Mouse (Mus musculus) embryo, embryonic 10.5 days (tissue): ENCODE measurements around the gene 1190005I06Rik.

ENCODE experiments used
- DNase-seq: peaks from one replicate; pipeline ENCODE4 v3.0.0-alpha.2; 2015; ENCODE audit warnings: low spot score

Gene 1190005I06Rik

DNA sequence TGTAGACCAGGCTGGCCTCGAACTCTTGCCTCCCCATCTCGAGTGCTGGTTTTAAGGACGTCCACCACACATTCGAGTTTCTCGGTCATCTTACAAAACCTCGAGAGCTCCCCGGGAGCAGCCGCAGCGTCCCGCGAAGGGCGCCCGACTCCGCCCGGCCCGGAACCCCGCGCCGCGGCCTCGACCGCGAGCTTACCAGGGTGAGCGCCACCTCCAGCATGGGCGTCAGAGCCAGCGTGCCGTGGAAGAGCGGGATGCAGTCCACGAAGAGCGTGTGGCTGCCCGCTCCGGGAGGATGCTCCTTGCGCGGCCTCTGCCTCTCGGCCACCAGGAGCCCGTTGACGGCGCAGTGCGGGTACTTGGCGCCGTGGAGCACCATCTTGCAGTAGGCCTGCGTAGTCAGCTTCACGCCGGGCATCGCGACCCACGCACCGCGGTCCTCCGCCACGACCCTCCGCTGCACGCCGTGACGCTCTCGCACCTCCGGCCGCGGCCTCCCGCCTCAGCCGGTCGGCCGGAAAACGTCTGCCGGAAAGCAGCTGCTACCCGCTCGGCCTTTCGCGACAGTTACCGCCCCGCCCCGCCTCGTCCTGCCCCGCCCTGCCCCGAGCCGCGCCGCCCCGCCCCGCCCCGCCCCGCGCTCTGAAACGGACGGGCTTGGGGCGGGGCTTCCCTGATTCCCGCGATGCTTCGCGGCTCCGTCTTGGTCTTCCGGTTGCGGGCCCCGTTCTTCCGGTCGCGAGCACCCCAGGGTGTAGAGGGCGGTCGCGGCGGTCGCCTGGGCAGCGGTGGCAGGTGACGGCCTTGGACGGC is 20.3 kb upstream of the 1190005I06Rik start, which contains the start of the genes Gm27021 and Cox4i1:
Gm27021 (minus strand) TSS at position 519 of the 813 bp plus-strand sequence.
Cox4i1 (plus strand) TSS at position 662 of the 813 bp plus-strand sequence.
- peak; percentile 94 for DNase-seq

- peak; percentile 39 for DNase-seq
Measured at GRCm38 (mm10) chr8:120666807-120667470, 19.5 kb upstream of the 1190005I06Rik start.

DNA sequence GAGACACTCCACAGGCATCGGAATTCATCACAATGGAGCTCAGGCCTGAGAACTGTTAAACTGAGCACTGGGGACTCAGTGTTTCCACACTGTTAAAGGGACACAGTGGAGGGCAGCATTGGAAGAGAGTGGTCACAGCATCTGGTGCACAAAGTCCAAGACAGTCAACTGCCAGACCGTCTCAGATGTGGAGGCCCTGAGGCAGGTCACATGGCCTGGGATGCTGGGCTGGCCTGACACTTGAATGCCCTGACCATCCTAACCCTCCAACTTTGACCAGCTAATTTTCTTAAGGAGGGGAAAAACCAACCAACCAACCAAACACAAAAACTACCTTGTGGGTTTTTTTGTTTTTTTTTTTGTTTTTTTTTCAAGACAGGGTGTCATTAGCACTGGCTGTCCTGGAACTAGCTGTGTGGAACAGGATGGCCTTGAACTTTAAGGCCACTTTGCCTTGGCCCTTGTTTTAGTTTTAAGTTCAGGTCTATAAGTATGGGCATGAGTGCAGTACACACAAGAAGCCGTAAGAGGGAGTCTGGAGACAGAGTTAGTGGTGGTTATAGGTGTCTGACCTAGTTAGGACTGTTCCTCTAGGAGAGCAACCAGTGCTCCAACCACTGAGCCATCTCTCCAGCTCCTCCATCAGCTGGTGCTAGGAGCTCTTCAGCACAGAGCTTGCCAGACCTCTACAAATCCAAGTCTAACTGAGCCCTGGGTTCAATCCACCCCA is 18.5 kb upstream of the 1190005I06Rik start:
- DNase-seq, result peak; percentile 26

DNA sequence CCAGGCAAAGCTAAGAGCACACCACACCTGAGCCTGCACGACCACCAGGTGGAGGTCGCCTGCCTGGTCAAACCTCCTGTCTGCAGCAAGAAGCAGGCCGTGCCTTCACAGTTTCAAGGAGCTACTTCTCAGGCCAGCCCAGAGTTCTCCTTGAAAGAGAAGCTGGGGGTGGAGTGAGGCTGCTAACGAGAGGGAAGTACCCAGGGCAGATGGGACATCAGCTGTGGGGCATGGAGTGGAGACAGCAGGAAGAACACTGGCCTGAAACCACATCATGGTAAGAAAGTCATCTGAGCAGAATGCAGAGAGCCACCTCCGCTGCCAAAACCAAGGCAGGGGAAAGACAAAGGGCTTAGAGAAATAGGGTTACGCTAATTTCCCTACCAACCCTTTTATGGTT is 17.1 kb upstream of the 1190005I06Rik start:
- no peak for DNase-seq

DNA sequence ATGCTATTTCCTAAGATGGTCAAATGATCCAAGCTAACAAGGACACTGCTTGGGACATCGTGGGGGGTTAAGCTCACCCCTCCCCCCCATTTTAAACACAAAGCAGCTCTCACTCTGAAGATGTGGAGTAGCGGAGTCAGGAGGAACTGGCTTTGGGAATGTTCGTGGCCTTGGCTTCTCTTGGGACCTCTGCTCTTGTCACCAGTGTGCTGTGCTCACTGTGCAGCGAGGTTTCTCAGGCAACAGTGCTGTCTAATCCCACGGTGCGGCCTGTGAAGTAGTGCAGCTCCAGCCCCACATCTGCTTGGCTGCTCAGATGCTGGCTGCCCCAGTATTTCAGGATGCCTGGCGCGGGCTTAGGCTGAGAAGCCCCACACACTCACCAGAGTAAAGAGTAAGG is 10.0 kb upstream of the 1190005I06Rik start:
- no peak for DNase-seq

- no peak for DNase-seq
Measured at GRCm38 (mm10) chr8:120656322-120657052, 9.1 kb upstream of the 1190005I06Rik start.

DNA sequence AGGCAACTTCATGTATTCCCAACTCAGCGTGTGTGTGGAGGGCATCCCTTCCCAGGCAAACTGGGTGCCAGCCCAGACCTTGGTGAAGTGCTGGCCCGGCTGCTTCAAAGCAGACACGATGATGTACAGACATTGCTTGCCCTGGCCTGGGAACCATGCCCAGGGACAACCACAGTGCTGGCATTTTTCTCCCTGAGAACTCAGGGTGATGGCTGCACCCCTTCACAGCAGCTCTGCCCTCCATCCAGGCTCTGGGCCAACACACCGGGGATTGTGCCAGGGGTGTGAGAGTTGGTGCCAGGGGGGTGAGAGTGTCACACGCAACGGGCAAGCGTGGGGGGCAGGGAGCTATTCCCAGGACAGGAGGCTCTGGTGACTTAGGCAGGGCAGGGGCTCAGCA is 2.8 kb downstream of the 1190005I06Rik start:
- DNase-seq, result no peak

DNA sequence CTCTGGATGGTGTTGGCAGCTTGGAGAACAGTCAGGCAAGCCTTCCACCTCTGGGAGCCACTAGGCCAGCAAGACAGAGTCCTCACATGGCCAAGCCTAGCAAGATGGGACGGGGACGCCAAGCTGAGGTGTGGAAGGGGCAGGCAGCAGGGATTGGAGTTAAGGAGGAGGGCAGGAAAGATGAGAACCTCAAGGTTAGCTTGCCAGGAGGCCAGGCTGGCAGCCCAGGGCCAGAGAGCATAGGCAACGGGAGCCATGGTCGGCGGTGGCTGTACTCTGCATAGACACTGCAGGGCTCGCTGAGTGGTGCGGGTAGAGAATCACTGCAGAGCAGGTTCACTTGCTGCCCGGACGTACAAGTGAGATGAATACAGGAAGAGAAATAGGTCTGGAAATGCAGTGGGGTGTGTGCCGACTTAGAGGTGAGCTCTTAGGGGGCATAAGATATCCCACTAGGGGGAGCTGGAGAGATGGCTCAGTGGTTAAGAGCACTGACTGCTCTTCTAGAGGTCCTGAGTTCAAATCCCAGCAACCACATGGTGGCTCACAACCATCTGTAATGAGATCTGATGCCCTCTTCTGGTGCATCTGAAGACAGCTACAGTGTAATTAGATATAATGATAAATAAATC is 5.3 kb downstream of the 1190005I06Rik start:
- DNase-seq, result no peak

GRCm38 (mm10) chr8:120641245-120641644 is 6.2 kb downstream of the 1190005I06Rik start:
- DNase-seq, result no peak

GRCm38 (mm10) chr8:120634329-120634839 is 13.0 kb downstream of the 1190005I06Rik start:
- peak; percentile 54 for DNase-seq

- peak; percentile 27 for DNase-seq
Measured at GRCm38 (mm10) chr8:120633665-120634271, 13.7 kb downstream of the 1190005I06Rik start.

DNA sequence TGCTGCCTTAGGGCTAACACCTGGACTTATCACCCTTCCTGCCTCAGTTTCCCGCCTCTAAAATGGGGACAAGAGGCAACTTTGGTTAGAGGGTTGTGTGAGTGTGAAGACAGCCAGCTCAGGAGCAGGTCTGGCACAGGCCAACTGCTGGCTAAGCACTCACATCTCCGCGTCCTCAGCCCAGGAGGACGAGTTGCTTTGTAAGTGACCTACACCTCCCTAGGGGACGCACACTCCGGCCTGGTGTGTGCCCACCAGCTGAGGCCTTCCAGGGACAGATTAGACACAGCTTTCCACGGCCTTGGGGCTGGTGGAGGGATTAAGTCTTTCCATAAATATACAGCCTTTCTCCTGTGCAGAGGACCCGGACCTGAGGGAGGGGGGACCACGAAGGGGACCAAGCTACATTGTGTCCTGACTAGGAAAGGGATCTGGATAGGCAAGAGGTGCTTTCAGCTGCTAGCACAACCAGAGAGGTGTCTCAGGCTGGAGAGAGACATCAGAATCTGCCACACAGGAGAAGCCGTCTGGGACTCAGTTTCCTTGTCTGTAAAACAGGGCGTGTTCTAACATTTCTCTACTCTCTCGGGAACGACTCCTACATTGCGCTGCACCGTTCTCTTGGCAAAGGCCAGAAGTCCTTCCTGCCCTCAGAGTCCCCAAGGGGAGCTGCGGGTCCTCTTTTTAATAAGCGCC is 14.3 kb downstream of the 1190005I06Rik start:
- DNase-seq, result no peak

DNA sequence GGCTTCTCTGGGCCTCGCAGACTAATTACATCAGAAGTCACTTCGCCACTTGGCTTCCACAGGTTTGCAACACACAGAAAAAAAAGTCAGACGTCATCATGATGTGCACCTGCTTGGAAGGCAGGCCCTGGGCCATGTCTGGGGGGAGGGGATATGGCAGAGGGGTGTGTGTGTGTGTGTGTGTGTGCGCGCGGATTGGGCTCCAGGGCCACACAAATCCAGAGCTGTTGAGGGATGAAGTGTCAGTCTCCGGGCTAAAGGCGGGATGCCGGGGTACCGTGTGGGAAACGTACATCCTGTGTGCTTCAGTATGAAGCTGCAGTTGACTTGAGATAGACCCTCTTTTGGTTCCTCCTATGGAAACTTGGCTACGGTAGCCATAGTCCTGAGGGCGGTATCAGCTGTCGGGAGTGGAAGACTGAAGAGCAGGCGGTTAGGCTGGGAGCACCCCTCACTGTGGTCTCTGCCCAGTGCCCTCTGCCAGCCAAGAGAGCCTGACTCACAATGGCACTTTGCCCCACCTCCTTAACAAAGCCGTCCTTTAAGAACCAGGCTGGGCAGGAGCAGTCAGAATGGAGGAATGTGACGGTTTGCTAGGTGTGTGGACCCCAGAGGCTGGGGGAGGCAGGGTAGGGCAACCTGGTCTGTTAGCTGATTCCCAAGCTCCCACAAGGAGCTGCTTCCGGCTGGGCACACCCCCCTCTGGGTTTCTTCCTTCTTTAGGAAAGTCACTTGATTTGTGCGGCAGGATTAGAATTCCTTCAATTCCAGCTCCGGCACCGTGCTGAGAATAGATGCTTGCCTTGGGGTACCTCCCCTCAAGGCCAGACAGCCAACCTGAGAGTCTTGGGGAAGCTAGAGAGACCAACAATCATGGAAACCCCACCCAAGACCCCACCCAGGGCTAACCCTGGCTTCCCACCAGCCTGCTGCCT is 15.7 kb downstream of the 1190005I06Rik start:
- no peak for DNase-seq

- no peak for DNase-seq
Measured at GRCm38 (mm10) chr8:120630848-120631247, 16.6 kb downstream of the 1190005I06Rik start.

DNA sequence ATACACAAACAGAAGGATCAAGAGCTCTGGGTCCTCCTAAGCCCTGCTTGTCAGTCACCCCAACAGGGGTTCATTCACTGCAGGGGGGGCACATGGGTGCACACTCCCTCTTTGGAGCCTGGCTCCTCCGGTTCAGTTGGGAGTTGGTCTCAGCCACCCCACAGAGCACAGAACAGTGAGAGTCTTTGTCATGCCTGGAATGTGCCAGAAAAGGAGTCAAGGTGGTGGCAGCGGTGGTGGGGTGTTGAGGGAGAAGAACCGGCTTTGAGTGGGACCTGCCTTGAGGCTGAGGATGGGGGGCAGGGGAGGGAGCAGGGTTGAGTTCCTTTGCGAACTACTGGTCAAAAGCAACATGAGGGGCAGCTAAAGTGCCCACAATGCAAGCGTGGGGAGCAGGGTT is 17.4 kb downstream of the 1190005I06Rik start:
- DNase-seq, result no peak

DNA sequence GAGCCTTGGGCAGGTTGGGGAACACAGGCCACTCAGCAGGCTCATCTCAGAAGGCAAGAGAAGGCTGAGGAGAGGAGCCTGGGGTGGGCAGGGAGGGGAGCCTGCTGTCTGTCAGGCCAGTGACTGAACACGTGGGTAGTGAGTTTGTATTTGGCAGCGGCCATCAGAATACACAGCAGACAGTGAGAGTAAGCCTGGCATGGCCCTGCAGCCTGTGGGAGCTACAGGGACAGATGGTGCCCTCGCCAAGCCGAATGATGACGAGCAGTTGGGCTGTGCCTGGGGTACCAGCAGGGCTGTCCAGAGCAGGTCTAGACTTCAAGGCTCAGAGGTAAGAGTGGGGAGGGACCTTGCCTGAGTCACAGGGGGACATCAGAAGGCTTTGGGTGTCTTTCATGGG is 20.1 kb downstream of the 1190005I06Rik start:
- no peak for DNase-seq

DNA sequence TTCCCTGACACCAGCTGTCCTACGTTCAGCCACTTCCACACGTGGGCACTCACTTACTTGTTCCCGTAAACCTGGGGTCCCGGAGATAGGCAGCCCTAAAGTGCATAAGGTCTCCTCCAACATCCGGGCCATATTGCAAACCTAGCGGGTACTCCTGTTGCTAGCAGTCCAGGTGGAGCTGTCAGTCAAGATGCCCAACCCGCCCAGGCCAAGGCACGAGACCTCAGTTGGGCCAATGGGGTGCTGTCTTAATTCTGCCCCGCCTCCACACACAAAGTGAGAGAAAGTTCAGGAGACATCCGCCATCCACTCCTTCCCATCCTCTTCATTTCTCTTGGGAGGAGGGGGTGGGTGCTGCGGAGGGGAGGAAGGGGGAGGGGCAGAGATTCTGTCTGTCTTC is 21.0 kb downstream of the 1190005I06Rik start:
- DNase-seq, result no peak

- no peak for DNase-seq
Measured at GRCm38 (mm10) chr8:120623608-120624007, 23.8 kb downstream of the 1190005I06Rik start.

DNA sequence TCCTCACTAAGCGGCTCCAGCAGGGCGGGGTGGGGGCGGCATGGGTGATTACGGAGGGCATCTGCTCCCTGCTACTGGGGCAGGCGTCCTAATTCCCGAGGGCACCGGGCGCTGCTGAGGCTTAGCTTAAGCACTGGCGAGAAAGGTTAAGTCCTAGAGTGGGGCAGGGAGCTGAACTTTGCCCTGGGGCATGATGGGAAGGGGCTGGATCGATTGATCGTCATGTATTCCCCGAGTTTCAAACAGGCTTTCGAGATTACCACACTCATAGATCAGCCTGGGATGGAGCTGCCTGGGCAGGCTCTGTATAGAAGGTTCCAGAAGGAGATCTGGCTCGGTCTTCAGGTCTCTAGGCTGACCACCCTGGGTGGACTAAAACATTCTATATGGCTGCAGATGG is 25.3 kb downstream of the 1190005I06Rik start:
- no peak for DNase-seq
